Mouse (Mus musculus): Measurements from ENCODE around the gene Pdzd2.

GRCm38 (mm10) chr15:12577054-12577696, 162.5 kb downstream of the Pdzd2 start:
- TF ChIP-seq CTCF (IDR thresholded peaks at IDR 0.05; ENCODE audit: borderline replicate concordance, insufficient read depth, low read length) = no peak
- TF ChIP-seq POLR2A (IDR thresholded peaks at IDR 0.05; ENCODE audit: low read depth, low read length) = no peak

Data from embryonic fibroblast, embryonic 13.5 days (primary cell).